Mouse (Mus musculus): Measurements from ENCODE around the gene Wipi2. TPM values are rescaled to one million over a fixed set of nuclear protein-coding genes. Genes with fewer than 3 reads are reported as not detected.

The Wipi2 gene
- polyA plus RNA-seq, 1 experiment: 52.0 TPM

- no peak for TF ChIP-seq POLR2A (IDR thresholded peaks at IDR 0.05; ENCODE audit: insufficient read length, low read depth)
- no peak for TF ChIP-seq REST (IDR thresholded peaks at IDR 0.05; ENCODE audit: insufficient read depth, insufficient read length)
- no peak for TF ChIP-seq E2F4 (IDR thresholded peaks at IDR 0.05; ENCODE audit: insufficient read depth)
- no peak for TF ChIP-seq CEBPB (IDR thresholded peaks at IDR 0.05; ENCODE audit: insufficient read depth, poor library complexity, severe bottlenecking)
- no peak for TF ChIP-seq USF1 (IDR thresholded peaks at IDR 0.05; ENCODE audit: low read depth)
- no peak for TF ChIP-seq MYOD1 (IDR thresholded peaks at IDR 0.05; ENCODE audit: control insufficient read depth in 1 of 3, insufficient read length in 2 of 3, low read depth in 2 of 3)
- no peak for TF ChIP-seq MAX (IDR thresholded peaks at IDR 0.05; ENCODE audit: low read depth)
- no peak for TF ChIP-seq TCF12 (IDR thresholded peaks at IDR 0.05; ENCODE audit: insufficient read depth, poor library complexity, severe bottlenecking)
- TF ChIP-seq POLR2AphosphoS2 (IDR thresholded peaks at IDR 0.05; ENCODE audit: insufficient read length, low read depth): no peak
- no peak for TF ChIP-seq MYOG (IDR thresholded peaks at IDR 0.05; ENCODE audit: control insufficient read depth in 1 of 3, insufficient read depth in 1 of 3, insufficient read length in 2 of 3, low read depth in 2 of 3)
- Histone ChIP-seq H3K79me2 (ENCODE audit: control insufficient read depth, insufficient read depth) (no peaks in the 10 kb centered on the region), H3K36me3 (ENCODE audit: control insufficient read depth, insufficient read depth) (no peaks in the 10 kb centered on the region), H3K4me3 (no peak overlapping the region), H3ac (ENCODE audit: control insufficient read depth, insufficient read length) (no peak overlapping the region), H3K27me3 (ENCODE audit: control insufficient read depth, insufficient read depth, insufficient read length) (peaks cover 44% of the 10 kb centered on the region), H3K4me2 (ENCODE audit: low read depth) (no peak overlapping the region)
Observed at GRCm38 (mm10) chr5:142701651-142702510, 74.4 kb downstream of the Wipi2 start.

DNA sequence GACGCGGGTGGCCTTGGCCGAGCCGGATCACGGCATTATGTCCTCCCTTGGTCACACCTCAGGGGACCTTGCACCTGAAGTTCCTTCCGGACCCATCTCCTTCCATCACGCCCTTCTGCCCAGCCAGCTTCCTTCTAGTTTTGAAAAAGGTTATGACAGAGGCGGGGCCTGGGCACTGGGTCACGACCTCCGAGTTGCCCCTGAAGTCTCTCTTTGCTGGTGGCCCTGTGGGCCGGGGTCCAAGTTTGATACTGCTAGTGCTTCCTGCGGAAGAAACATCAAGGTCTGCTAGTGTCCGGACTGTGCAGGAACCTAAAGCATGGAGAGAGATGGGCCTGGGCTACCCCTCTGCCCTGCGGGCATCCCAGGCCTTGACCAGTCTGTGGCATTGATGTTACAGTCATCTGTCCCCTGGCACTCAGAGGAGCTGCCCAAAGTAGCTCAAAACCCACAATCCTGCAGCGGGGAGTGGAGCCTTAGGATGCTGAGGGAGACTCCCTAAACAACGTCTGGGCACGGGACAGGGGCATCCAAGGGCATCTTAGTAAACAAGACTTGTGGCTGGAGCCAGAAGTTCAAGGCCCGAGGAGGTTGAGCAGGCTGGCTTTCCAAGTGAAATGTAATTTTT is 75.1 kb downstream of the Wipi2 start:
- H3K27me3 ChIP-seq (ENCODE audit: control insufficient read depth, insufficient read depth, insufficient read length): peaks cover 44% of the 10 kb centered on the region

DNA sequence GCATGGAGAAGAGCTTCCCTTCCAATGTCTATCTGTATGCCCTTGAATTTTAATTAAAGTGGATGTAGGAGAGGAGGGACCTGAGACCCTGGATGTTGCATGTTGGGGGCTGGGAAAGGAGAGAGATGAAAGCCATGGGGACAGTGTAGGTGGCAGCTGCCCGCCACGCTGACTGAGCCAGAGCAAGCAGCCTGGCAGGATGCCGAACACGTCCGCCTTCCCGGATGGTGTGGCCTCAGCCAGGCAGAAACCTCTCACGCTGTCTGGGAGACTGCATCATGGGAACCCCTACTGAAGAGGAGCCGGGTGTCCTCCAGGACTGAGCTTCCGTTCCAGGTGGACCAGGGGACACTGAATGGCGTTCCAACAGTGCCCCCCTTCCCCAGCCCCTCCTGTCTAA is 76.1 kb downstream of the Wipi2 start:
- Histone ChIP-seq H3K36me3 (ENCODE audit: control insufficient read depth, insufficient read depth) (no peaks in the 10 kb centered on the region), H3K27me3 (ENCODE audit: control insufficient read depth, insufficient read depth, insufficient read length) (peaks cover 44% of the 10 kb centered on the region), H3K79me2 (ENCODE audit: control insufficient read depth, insufficient read depth) (no peaks in the 10 kb centered on the region), H3K4me2 (ENCODE audit: low read depth) (no peak overlapping the region), H3K4me3 (no peak overlapping the region), H3ac (ENCODE audit: control insufficient read depth, insufficient read length) (no peak overlapping the region)
- TF ChIP-seq MAX (IDR thresholded peaks at IDR 0.05; ENCODE audit: low read depth) (no peak), USF1 (IDR thresholded peaks at IDR 0.05; ENCODE audit: low read depth) (no peak), CEBPB (IDR thresholded peaks at IDR 0.05; ENCODE audit: insufficient read depth, poor library complexity, severe bottlenecking) (no peak), REST (IDR thresholded peaks at IDR 0.05; ENCODE audit: insufficient read depth, insufficient read length) (no peak), TCF12 (IDR thresholded peaks at IDR 0.05; ENCODE audit: insufficient read depth, poor library complexity, severe bottlenecking) (no peak), POLR2AphosphoS2 (IDR thresholded peaks at IDR 0.05; ENCODE audit: insufficient read length, low read depth) (no peak), MYOD1 (IDR thresholded peaks at IDR 0.05; ENCODE audit: control insufficient read depth in 1 of 3, insufficient read length in 2 of 3, low read depth in 2 of 3) (no peak), E2F4 (IDR thresholded peaks at IDR 0.05; ENCODE audit: insufficient read depth) (no peak), POLR2A (IDR thresholded peaks at IDR 0.05; ENCODE audit: insufficient read length, low read depth) (no peak), MYOG (IDR thresholded peaks at IDR 0.05; ENCODE audit: control insufficient read depth in 1 of 3, insufficient read depth in 1 of 3, insufficient read length in 2 of 3, low read depth in 2 of 3) (no peak), TCF3 (IDR thresholded peaks at IDR 0.05; ENCODE audit: insufficient read length, low read depth) (no peak), SRF (IDR thresholded peaks at IDR 0.05; ENCODE audit: control insufficient read depth, insufficient read length, low read depth) (no peak)

More for the DNA sequence above, 75.1 kb downstream of the Wipi2 start:
- H3K36me3 ChIP-seq (ENCODE audit: control insufficient read depth, insufficient read depth): no peaks in the 10 kb centered on the region
- H3K4me3 ChIP-seq: no peak overlapping the region
- no peak overlapping the region for H3K4me2 ChIP-seq (ENCODE audit: low read depth)
- no peak overlapping the region for H3ac ChIP-seq (ENCODE audit: control insufficient read depth, insufficient read length)
- TF ChIP-seq MAX (IDR thresholded peaks at IDR 0.05; ENCODE audit: low read depth) (no peak), MYOD1 (IDR thresholded peaks at IDR 0.05; ENCODE audit: control insufficient read depth in 1 of 3, insufficient read length in 2 of 3, low read depth in 2 of 3) (no peak), USF1 (IDR thresholded peaks at IDR 0.05; ENCODE audit: low read depth) (no peak), CEBPB (IDR thresholded peaks at IDR 0.05; ENCODE audit: insufficient read depth, poor library complexity, severe bottlenecking) (no peak)
- H3K79me2 ChIP-seq (ENCODE audit: control insufficient read depth, insufficient read depth): no peaks in the 10 kb centered on the region

- Histone ChIP-seq H3K27me3 (ENCODE audit: control insufficient read depth, insufficient read depth, insufficient read length) (peaks cover 16% of the 10 kb centered on the region), H3K79me2 (ENCODE audit: control insufficient read depth, insufficient read depth) (no peaks in the 10 kb centered on the region), H3K36me3 (ENCODE audit: control insufficient read depth, insufficient read depth) (no peaks in the 10 kb centered on the region), H3ac (ENCODE audit: control insufficient read depth, insufficient read length) (no peak overlapping the region), H3K4me3 (no peak overlapping the region), H3K4me2 (ENCODE audit: low read depth) (no peak overlapping the region)
- TF ChIP-seq MAX (IDR thresholded peaks at IDR 0.05; ENCODE audit: low read depth) (no peak), POLR2AphosphoS2 (IDR thresholded peaks at IDR 0.05; ENCODE audit: insufficient read length, low read depth) (no peak), CEBPB (IDR thresholded peaks at IDR 0.05; ENCODE audit: insufficient read depth, poor library complexity, severe bottlenecking) (no peak), TCF3 (IDR thresholded peaks at IDR 0.05; ENCODE audit: insufficient read length, low read depth) (no peak), POLR2A (IDR thresholded peaks at IDR 0.05; ENCODE audit: insufficient read length, low read depth) (no peak), TCF12 (IDR thresholded peaks at IDR 0.05; ENCODE audit: insufficient read depth, poor library complexity, severe bottlenecking) (no peak), SRF (IDR thresholded peaks at IDR 0.05; ENCODE audit: control insufficient read depth, insufficient read length, low read depth) (no peak), REST (IDR thresholded peaks at IDR 0.05; ENCODE audit: insufficient read depth, insufficient read length) (no peak), E2F4 (IDR thresholded peaks at IDR 0.05; ENCODE audit: insufficient read depth) (no peak), MYOD1 (IDR thresholded peaks at IDR 0.05; ENCODE audit: control insufficient read depth in 1 of 3, insufficient read length in 2 of 3, low read depth in 2 of 3) (no peak), USF1 (IDR thresholded peaks at IDR 0.05; ENCODE audit: low read depth) (no peak), MYOG (IDR thresholded peaks at IDR 0.05; ENCODE audit: control insufficient read depth in 1 of 3, insufficient read depth in 1 of 3, insufficient read length in 2 of 3, low read depth in 2 of 3) (no peak)
Observed at GRCm38 (mm10) chr5:142707709-142708108, 80.2 kb downstream of the Wipi2 start.

All from myocyte (in vitro differentiated cells).